Mouse (Mus musculus) gastrocnemius, postnatal 10 days (tissue): ENCODE results near the gene Pigu. TPM values are rescaled to one million over a fixed set of nuclear protein-coding genes. Genes with fewer than 3 reads are reported as not detected.

Source experiments
- DNase-seq: peaks from one replicate; pipeline ENCODE4 v3.0.0; 2021; ENCODE audit warnings: mixed read lengths
- microRNA-seq, 2 experiments: library from miRNA; unstranded; fragments of <30 nt; microRNA quantifications; one replicate each; pipeline ENCODE4 v1.2.0; 2021
- total RNA-seq, 2 experiments: library from RNA; stranded (reverse); gene quantifications; 2 replicates each; pipeline ENCODE4 v1.2.3; 2021

Gene Pigu
- total RNA-seq, 2 experiments from 2014 or later = 27.1 to 27.5 TPM

GRCm38 (mm10) chr2:155235746-155236361 is 121.4 kb downstream of the Pigu start:
- DNase-seq = no peak

Small RNAs within 50 kb of the gene (microRNA-seq; reads per million reads assigned to microRNA genes)
- gene Mir695 = 0 reads per million in 2 experiments

Other genes starting within 250 kb of the Pigu start
- gene Itch, start 223.9 kb downstream of the Pigu start, total RNA-seq = 10 to 100 TPM; 25.7 to 33.8 TPM
- 100 to 1,000 TPM; 155 to 156 TPM for gene Dynlrb1, start 120.9 kb downstream of the Pigu start, total RNA-seq
- gene Map1lc3a, start 81.1 kb downstream of the Pigu start, total RNA-seq = 100 to 1,000 TPM; 165 to 183 TPM
- 100 to 1,000 TPM; 215 to 242 TPM for gene Trp53inp2, start 23.6 kb upstream of the Pigu start, total RNA-seq
- gene Ncoa6, start 116.5 kb upstream of the Pigu start, total RNA-seq = 10 to 100 TPM; 21.1 to 28.5 TPM
- gene Acss2, start 160.5 kb upstream of the Pigu start, total RNA-seq = 10 to 100 TPM; 28.4 to 33.4 TPM
- gene Ggt7, start 160.8 kb upstream of the Pigu start, total RNA-seq = 1 to 10 TPM; 1.0 to 1.1 TPM
- gene Gss, start 235.4 kb upstream of the Pigu start, total RNA-seq = 10 to 100 TPM in 1 of 2 experiments, 1 to 10 TPM in 1; 9.2 to 10.4 TPM